Mouse (Mus musculus) thymus, postnatal 36 days (tissue): ENCODE measurements at regions not wholly inside any gene's neighbourhood (a gene's known extent, or its start where the extent isn't known, plus 50 kb on each side); places are given as distances from the start of the nearest gene placed in this dataset.
"Not testable (repeated sequence)": the region's sequence is repeated elsewhere in the genome, so short reads cannot be mapped to it uniquely, and the experiment has no call there.

ENCODE experiments used
- DNase-seq, 2 experiments: peaks; one replicate each; pipeline ENCODE4 v3.0.0; 2022; ENCODE audit warnings: mixed read lengths in 2 of 2

GRCm38 (mm10) chr12:119102106-119102505 is 135.9 kb upstream of the Abcb5 start:
- DNase-seq, result not testable (repeated sequence)

- DNase-seq, result no peak
These were observed 133.5 kb upstream of the Abcb5 start for GRCm38 (mm10) chr12:119099736-119100135.

GRCm38 (mm10) chr12:119097814-119098213 is 131.6 kb upstream of the Abcb5 start:
- DNase-seq, result no peak

GRCm38 (mm10) chr12:119094314-119094713 is 128.1 kb upstream of the Abcb5 start:
- DNase-seq, result no peak

GRCm38 (mm10) chr12:119093402-119093801 is 127.2 kb upstream of the Abcb5 start:
- no peak for DNase-seq

- DNase-seq, result no peak
These were observed 123.1 kb upstream of the Abcb5 start for GRCm38 (mm10) chr12:119089292-119089691.

- no peak for DNase-seq
These were observed 122.4 kb upstream of the Abcb5 start for GRCm38 (mm10) chr12:119088666-119089065.

- DNase-seq, result no peak
These were observed 118.6 kb upstream of the Abcb5 start for GRCm38 (mm10) chr12:119084814-119085213.

GRCm38 (mm10) chr12:119082781-119083180 is 116.6 kb upstream of the Abcb5 start:
- no peak for DNase-seq

- DNase-seq, result no peak
These were observed 109.6 kb upstream of the Abcb5 start for GRCm38 (mm10) chr12:119075825-119076224.

- no peak for DNase-seq
These were observed 108.7 kb upstream of the Abcb5 start for GRCm38 (mm10) chr12:119074742-119075478.

- DNase-seq, result no peak
These were observed 107.9 kb upstream of the Abcb5 start for GRCm38 (mm10) chr12:119074147-119074546.

GRCm38 (mm10) chr12:119070963-119071362 is 104.7 kb upstream of the Abcb5 start:
- DNase-seq, result no peak

- no peak for DNase-seq
These were observed 104.2 kb upstream of the Abcb5 start for GRCm38 (mm10) chr12:119070446-119070845.

GRCm38 (mm10) chr12:119069747-119070146 is 103.5 kb upstream of the Abcb5 start:
- no peak for DNase-seq

GRCm38 (mm10) chr12:119068079-119068478 is 101.9 kb upstream of the Abcb5 start:
- DNase-seq, result no peak

GRCm38 (mm10) chr12:119062931-119063330 is 96.7 kb upstream of the Abcb5 start:
- DNase-seq, result no peak

- no peak for DNase-seq
These were observed 96.3 kb upstream of the Abcb5 start for GRCm38 (mm10) chr12:119062490-119062889.

- DNase-seq, result no peak
These were observed 88.3 kb upstream of the Abcb5 start for GRCm38 (mm10) chr12:119054560-119054959.

- no peak for DNase-seq
These were observed 85.6 kb upstream of the Abcb5 start for GRCm38 (mm10) chr12:119051692-119052379.

- no peak for DNase-seq
These were observed 72.1 kb upstream of the Abcb5 start for GRCm38 (mm10) chr12:119038306-119038705.

GRCm38 (mm10) chr12:119034828-119035227 is 68.6 kb upstream of the Abcb5 start:
- DNase-seq, result no peak

- DNase-seq, result no peak
These were observed 62.5 kb upstream of the Abcb5 start for GRCm38 (mm10) chr12:119028711-119029110.

GRCm38 (mm10) chr12:119028161-119028560 is 61.9 kb upstream of the Abcb5 start:
- no peak for DNase-seq
